Mouse (Mus musculus) intestine, postnatal 0 days (tissue): Measurements from ENCODE around the gene 4931428F04Rik. TPM values are rescaled to one million over a fixed set of nuclear protein-coding genes. Genes with fewer than 3 reads are reported as not detected.

Source experiments
- ATAC-seq: fragments of 200-750 bp; cut with Nextera tagmentation; 2 replicates; pipeline ENCODE4 v1.8.0; 2017; ENCODE audit warnings: mild to moderate bottlenecking, moderate TSS enrichment, moderate library complexity
- H3K27ac ChIP-seq: fragments of 300-500 bp; sonication (generic); 2 replicates; pipeline ENCODE4 v1.5.1; 2014; ENCODE audit warnings: mild to moderate bottlenecking, low read depth, low read length, moderate library complexity
- H3K27me3 ChIP-seq: fragments of 300-500 bp; sonication (generic); replicated peaks from 2 replicates; pipeline ENCODE4 v1.6.1; 2014; ENCODE audit warnings: low read length, mixed read lengths; ENCODE audit not compliant: control insufficient read depth, insufficient read depth
- H3K36me3 ChIP-seq: fragments of 300-500 bp; sonication (generic); 2 replicates; pipeline ENCODE4 v1.6.1; 2014; ENCODE audit warnings: mild to moderate bottlenecking, moderate library complexity; ENCODE audit not compliant: control insufficient read depth, insufficient read depth
- H3K4me1 ChIP-seq: fragments of 300-500 bp; sonication (generic); replicated peaks from 2 replicates; pipeline ENCODE4 v1.6.1; 2014; ENCODE audit warnings: antibody characterized with exemption, low read length, mixed read lengths; ENCODE audit not compliant: control insufficient read depth, insufficient read depth
- H3K4me2 ChIP-seq: fragments of 300-500 bp; sonication (generic); replicated peaks from 2 replicates; pipeline ENCODE4 v1.6.1; 2014; ENCODE audit warnings: low read depth, mild to moderate bottlenecking, moderate library complexity
- H3K4me3 ChIP-seq: fragments of 300-500 bp; sonication (generic); 2 replicates; pipeline ENCODE4 v1.5.1; 2014; ENCODE audit warnings: low read depth, low read length
- H3K9ac ChIP-seq: fragments of 300-500 bp; sonication (generic); 2 replicates; pipeline ENCODE4 v1.6.1; 2014; ENCODE audit warnings: mild to moderate bottlenecking, low read depth, low read length
- H3K9me3 ChIP-seq: fragments of 300-500 bp; sonication (generic); 2 replicates; pipeline ENCODE4 v1.6.1; 2016; ENCODE audit warnings: mixed run types; ENCODE audit not compliant: control insufficient read depth
- CTCF ChIP-seq: sonication (generic); IDR thresholded peaks from 2 replicates; pipeline ENCODE4 v1.5.1; 2016; ENCODE audit warnings: low read depth, mild to moderate bottlenecking, control low read depth, antibody characterized with exemption, moderate library complexity
- WGBS: fragments of 180-500 bp; shearing (Covaris S2); extraction: QIAGEN DNeasy Blood & Tissue Kit; methylation state at CpG from one replicate; pipeline ENCODE4 v1.1.7; 2014; 5-methylcytosine and 5-hydroxymethylcytosine counted together
- polyA plus RNA-seq: library from polyadenylated mRNA; unstranded; fragments of >200 nt; fragmentation: Nextera tagmentation; extraction: Ambion mirVana; gene quantifications from 2 replicates; pipeline ENCODE4 v1.2.1, GENCODE M21; 2015

Gene 4931428F04Rik
- polyA plus RNA-seq, 1 experiment from 2014 or later, result 1.5 TPM

DNA sequence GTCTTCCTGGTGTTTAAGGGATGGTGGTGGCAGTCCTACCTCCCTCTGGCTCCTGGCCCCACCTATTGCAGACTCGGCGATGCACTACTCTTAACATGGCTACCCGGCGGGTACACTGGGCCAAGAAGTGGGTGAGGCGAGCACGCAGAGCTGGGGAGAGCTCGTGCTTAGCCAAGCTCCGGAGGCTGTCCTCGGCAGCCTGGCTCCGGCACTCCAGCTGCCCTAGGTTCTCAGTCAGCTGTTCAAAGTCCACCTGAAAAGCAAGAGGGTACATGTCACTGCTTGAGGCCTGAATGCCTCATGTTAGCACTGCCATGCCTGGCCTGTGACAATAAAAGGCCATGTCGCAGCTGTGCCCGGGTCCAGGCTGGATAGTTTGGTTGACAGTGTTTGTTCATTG, 40.7 kb upstream of the 4931428F04Rik start:
- Histone ChIP-seq H3K36me3 (peaks cover 65% of the 10 kb centered on the region), H3K9me3 (no peaks in the 10 kb centered on the region), H3K4me2 (no peak overlapping the region), H3K9ac (no peak overlapping the region), H3K4me1 (peaks cover 6% of the 10 kb centered on the region; the same call in 1 of the 2 replicates), H3K4me3 (no peak overlapping the region), H3K27ac (peak overlapping the region; percentile 62), H3K27me3 (no peaks in the 10 kb centered on the region)
- peak; percentile 46 for ATAC-seq
- 39% methylated on average over 12 of the region's 12 CpGs for WGBS
- TF ChIP-seq CTCF, result no peak

DNA sequence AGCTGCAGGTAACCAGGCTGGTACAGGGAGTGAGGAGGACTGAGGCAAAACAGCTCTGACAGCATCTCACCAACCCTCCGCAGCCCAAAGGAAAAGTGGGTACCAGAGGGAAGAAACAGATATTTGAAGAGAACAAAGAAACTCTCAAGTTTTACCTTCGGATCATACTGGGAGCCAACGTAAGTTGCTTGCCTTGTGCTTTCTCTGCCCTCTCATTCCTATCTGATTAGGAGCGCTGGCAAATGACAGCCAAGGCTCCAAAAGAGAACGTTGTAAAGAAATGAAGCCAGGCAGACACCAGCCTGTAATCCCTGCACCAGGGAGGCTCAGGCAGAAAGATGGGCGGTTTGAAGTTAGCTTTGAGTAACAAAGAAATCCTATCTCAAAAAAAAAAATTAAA, 37.3 kb upstream of the 4931428F04Rik start:
- H3K36me3 ChIP-seq, result peaks cover 50% of the 10 kb centered on the region
- no peak for TF ChIP-seq CTCF
- H3K4me3 ChIP-seq, result peak overlapping the region; percentile 87
- 24% methylated on average over 6 of the region's 6 CpGs for WGBS
- H3K27me3 ChIP-seq, result no peaks in the 10 kb centered on the region
- H3K27ac ChIP-seq, result peak overlapping the region; percentile 77
- peak overlapping the region; percentile 82 for H3K4me2 ChIP-seq
- no peak for ATAC-seq
- H3K9ac ChIP-seq, result peak overlapping the region; percentile 69
- peaks cover 9% of the 10 kb centered on the region; the same call in 1 of the 2 replicates for H3K4me1 ChIP-seq
- H3K9me3 ChIP-seq, result no peaks in the 10 kb centered on the region

DNA sequence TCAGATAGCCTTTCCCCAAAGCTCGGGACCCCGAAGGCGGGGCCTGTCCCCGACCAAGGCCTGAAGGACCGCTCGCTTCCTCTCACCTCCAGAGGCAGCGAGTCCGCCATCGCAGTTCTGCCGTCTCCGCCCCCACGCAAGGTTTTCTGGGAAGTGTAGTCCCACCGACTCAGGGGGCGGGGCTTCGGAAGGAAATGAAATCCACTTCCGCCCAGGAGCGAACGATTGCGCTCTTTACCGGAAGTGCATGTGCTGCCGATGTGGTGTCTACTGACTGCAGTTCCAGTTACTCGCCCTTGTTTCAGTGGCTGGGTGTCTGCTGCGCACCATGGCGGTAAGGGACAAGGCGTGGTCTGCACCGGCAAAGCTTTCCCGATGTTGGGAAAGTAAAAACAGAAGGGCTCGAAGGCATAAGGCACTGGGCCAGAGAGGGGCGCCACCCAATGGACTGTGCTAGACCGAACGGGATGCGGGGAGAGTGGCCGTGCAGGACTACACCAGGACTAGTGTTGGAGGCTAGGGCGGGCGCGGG, 36.5 kb upstream of the 4931428F04Rik start, which contains the start of the genes Lrrc29 and Tmem208:
Gene Lrrc29 (minus strand): TSS at position 138 of the 532 bp plus-strand sequence.
Gene Tmem208 (plus strand): TSS at position 214 of the 532 bp plus-strand sequence.
- peak; percentile 85 for ATAC-seq
- Histone ChIP-seq H3K27ac (peak within 1 kb of the TSS; percentile 77), H3K4me1 (0 out of 2 replicates have a peak, but pooled peaks cover 5% of the 10 kb centered on the region), H3K4me3 (peak within 1 kb of the TSS; percentile 87), H3K9ac (peak within 1 kb of the TSS; percentile 69), H3K36me3 (peaks cover 43% of the 10 kb centered on the region), H3K9me3 (no peaks in the 10 kb centered on the region), H3K27me3 (no peaks in the 10 kb centered on the region), H3K4me2 (peak within 1 kb of the TSS; percentile 82)
- peak; percentile 79 for TF ChIP-seq CTCF
- under 1% methylated on average over 36 of the region's 36 CpGs for WGBS

DNA sequence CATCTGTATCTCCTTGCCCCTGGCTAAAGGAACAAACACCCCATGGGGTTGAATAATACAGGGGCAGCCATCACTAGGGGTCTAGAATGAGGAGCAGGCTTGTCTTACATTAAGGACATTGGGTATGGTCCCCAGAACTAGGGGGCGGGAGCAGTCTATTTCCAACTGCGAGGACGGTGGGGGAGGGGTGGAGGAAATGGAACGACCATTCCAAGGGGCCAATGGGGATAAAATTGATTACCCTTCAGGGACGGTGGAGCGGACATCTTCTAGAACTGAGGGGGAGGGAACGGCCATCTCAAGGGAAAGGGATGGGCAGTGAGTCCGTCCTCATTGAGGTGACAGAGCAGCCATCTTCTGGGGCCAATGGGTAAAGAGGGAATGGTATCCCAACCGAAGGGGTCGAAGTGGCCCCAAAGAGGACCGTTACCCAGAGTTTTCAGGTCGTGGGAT, 36.0 kb upstream of the 4931428F04Rik start:
- 0% methylated on average over 12 of the region's 12 CpGs for WGBS
- TF ChIP-seq CTCF, result no peak
- Histone ChIP-seq H3K27me3 (no peaks in the 10 kb centered on the region), H3K36me3 (peaks cover 37% of the 10 kb centered on the region), H3K9ac (peak overlapping the region; percentile 69), H3K4me3 (peak overlapping the region; percentile 87), H3K27ac (no peak overlapping the region), H3K9me3 (no peaks in the 10 kb centered on the region), H3K4me2 (peak overlapping the region; percentile 82), H3K4me1 (0 out of 2 replicates have a peak, but pooled peaks cover 5% of the 10 kb centered on the region)
- peak; percentile 9; the same call in 1 of the 2 replicates for ATAC-seq

DNA sequence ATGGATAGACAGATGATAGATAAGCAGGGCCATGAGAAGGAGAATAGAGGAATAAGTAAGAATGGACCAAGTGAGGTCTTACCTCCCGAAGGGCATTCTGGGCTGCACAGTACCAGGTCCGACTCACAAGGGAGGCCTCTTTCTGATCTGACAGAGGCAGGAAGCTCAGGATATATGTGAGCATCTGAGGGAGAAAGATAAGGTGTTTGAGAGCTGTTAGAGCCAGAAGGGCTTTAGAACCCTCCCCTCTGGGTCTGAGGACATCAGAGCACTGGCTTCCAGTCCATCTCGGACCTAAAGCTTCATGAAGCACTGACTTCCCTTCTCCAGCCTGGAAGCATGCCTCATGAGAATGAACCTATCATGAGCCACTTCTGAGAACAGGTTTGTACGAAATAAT, 33.5 kb upstream of the 4931428F04Rik start:
- no peak for TF ChIP-seq CTCF
- Histone ChIP-seq H3K9ac (no peak overlapping the region), H3K27ac (no peak overlapping the region), H3K9me3 (no peaks in the 10 kb centered on the region), H3K36me3 (peaks cover 21% of the 10 kb centered on the region), H3K4me3 (no peak overlapping the region), H3K4me2 (no peak overlapping the region), H3K27me3 (no peaks in the 10 kb centered on the region), H3K4me1 (0 out of 2 replicates have a peak, but pooled peaks cover 5% of the 10 kb centered on the region)
- WGBS, result 89% methylated on average over 4 of the region's 4 CpGs
- no peak for ATAC-seq

DNA sequence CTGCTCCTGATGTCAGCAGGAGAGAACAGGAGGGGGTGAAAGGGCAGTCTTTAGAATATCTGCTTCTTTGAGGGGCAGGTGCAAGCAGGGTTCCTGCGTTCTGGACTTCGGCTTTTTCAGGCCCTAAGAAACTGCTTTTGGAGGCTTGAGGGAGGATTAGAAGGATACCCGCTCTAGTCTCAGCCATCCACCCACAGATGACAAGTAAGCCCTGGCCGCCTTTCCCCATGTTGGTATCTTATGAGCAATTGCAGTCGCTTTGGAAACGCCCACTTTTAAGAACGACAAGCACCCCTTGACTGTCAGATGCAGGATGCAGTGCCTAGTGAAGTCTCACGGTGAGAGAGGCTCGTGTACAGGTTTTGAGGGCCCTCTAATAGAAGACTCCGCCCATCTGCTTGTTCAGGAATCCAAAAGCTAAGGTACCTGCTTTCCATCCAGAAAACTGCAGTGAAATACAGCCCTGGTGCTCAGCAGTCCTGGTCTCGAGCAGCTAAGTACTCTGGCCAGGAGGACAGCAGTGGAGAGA, 29.1 kb upstream of the 4931428F04Rik start:
- no peak for ATAC-seq
- H3K4me2 ChIP-seq, result no peak overlapping the region
- no peaks in the 10 kb centered on the region for H3K4me1 ChIP-seq
- H3K9me3 ChIP-seq, result no peaks in the 10 kb centered on the region
- no peak overlapping the region for H3K27ac ChIP-seq
- H3K4me3 ChIP-seq, result no peak overlapping the region
- WGBS, result 83% methylated on average over 11 of the region's 11 CpGs
- peaks cover 53% of the 10 kb centered on the region for H3K36me3 ChIP-seq
- H3K27me3 ChIP-seq, result no peaks in the 10 kb centered on the region
- no peak for TF ChIP-seq CTCF
- H3K9ac ChIP-seq, result no peak overlapping the region
